Mouse (Mus musculus) heart, embryonic 11.5 days (tissue): ENCODE data around the gene Klhl3. TPM values are rescaled to one million over a fixed set of nuclear protein-coding genes. Genes with fewer than 3 reads are reported as not detected.

ENCODE experiments used
- ATAC-seq: fragments of 200-750 bp; cut with Nextera tagmentation; replicated peaks from 2 replicates; pipeline ENCODE4 v1.8.0; 2017; ENCODE audit warnings: moderate library complexity; ENCODE audit not compliant: insufficient number of reproducible peaks, low FRiP score, low TSS enrichment
- H3K27ac ChIP-seq: fragments of 300-500 bp; sonication (generic); 2 replicates; pipeline ENCODE4 v1.5.1; 2014; ENCODE audit warnings: mild to moderate bottlenecking, low read depth, low read length
- H3K27me3 ChIP-seq: fragments of 300-500 bp; sonication (generic); 2 replicates; pipeline ENCODE4 v1.6.1; 2014; ENCODE audit warnings: mild to moderate bottlenecking, low read length, mixed read lengths; ENCODE audit not compliant: control insufficient read depth, insufficient read depth
- H3K36me3 ChIP-seq: fragments of 300-500 bp; sonication (generic); 2 replicates; pipeline ENCODE4 v1.6.1; 2014; ENCODE audit warnings: mild to moderate bottlenecking, low read length, moderate library complexity, mixed read lengths; ENCODE audit not compliant: control insufficient read depth, insufficient read depth
- H3K4me1 ChIP-seq: fragments of 300-500 bp; sonication (generic); 2 replicates; pipeline ENCODE4 v1.6.1; 2014; ENCODE audit warnings: low read length; ENCODE audit not compliant: control insufficient read depth, insufficient read depth
- H3K4me2 ChIP-seq: fragments of 300-500 bp; sonication (generic); 2 replicates; pipeline ENCODE4 v1.6.1; 2014; ENCODE audit warnings: mild to moderate bottlenecking, moderate library complexity
- H3K4me3 ChIP-seq: fragments of 300-500 bp; sonication (generic); 2 replicates; pipeline ENCODE4 v1.5.1; 2014; ENCODE audit warnings: low read depth, low read length
- H3K9ac ChIP-seq: fragments of 300-500 bp; sonication (generic); 2 replicates; pipeline ENCODE4 v1.6.1; 2014; ENCODE audit warnings: mild to moderate bottlenecking, low read depth, low read length, moderate library complexity
- H3K9me3 ChIP-seq: fragments of 300-500 bp; sonication (generic); replicated peaks from 2 replicates; pipeline ENCODE4 v1.6.1; 2016; ENCODE audit warnings: low read length; ENCODE audit not compliant: control insufficient read depth
- WGBS: fragments of 180-500 bp; shearing (Covaris S2); extraction: QIAGEN DNeasy Blood & Tissue Kit; methylation state at CpG from one replicate; pipeline ENCODE4 v1.1.7; 2014; ENCODE audit not compliant: insufficient replicate concordance; 5-methylcytosine and 5-hydroxymethylcytosine counted together
- polyA plus RNA-seq: library from polyadenylated mRNA; unstranded; fragments of >200 nt; fragmentation: Nextera tagmentation; extraction: Ambion mirVana; gene quantifications from 2 replicates; pipeline ENCODE4 v1.2.1, GENCODE M21; 2014

The Klhl3 gene
- polyA plus RNA-seq, 1 experiment from 2014 or later, result 4.3 TPM

DNA sequence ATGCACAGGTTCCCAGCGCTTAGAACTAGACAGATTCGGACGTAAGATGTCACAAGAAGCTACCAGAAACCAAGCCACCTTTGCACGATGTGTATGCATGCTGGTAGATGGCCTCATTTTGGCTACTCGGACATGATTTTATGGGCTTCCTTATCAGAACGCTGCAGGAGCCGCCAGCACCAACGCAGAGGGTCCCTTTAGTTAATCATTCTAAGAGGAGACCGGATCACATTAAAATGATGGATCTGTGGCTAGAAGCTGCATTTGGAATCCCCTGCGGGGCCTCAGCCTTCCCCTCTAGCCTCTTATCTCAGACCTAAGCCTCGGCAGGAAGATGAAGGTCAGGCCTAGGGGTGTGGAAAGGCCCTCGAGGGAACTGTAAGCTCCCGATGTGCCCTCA lies 117.5 kb downstream of the Klhl3 start:
- 38% methylated on average over 13 of the region's 13 CpGs for WGBS
- H3K4me2 ChIP-seq, result peak overlapping the region; percentile 27
- no peak overlapping the region for H3K4me3 ChIP-seq
- H3K27me3 ChIP-seq, result no peaks in the 10 kb centered on the region
- no peaks in the 10 kb centered on the region for H3K9me3 ChIP-seq
- no peaks in the 10 kb centered on the region for H3K36me3 ChIP-seq
- H3K4me1 ChIP-seq, result peaks cover 26% of the 10 kb centered on the region
- H3K9ac ChIP-seq, result no peak overlapping the region
- 0 out of 2 replicates have a peak, but pooled peaks have one; percentile 22 for ATAC-seq
- no peak overlapping the region for H3K27ac ChIP-seq

GRCm38 (mm10) chr13:57984637-57985036 lies 128.8 kb downstream of the Klhl3 start:
- Histone ChIP-seq H3K27ac (no peak overlapping the region), H3K4me3 (no peak overlapping the region), H3K4me2 (no peak overlapping the region), H3K9ac (no peak overlapping the region), H3K36me3 (no peaks in the 10 kb centered on the region), H3K27me3 (no peaks in the 10 kb centered on the region), H3K4me1 (peaks cover 19% of the 10 kb centered on the region), H3K9me3 (no peaks in the 10 kb centered on the region)
- 68% methylated on average over 10 of the region's 10 CpGs for WGBS
- ATAC-seq, result no peak

DNA sequence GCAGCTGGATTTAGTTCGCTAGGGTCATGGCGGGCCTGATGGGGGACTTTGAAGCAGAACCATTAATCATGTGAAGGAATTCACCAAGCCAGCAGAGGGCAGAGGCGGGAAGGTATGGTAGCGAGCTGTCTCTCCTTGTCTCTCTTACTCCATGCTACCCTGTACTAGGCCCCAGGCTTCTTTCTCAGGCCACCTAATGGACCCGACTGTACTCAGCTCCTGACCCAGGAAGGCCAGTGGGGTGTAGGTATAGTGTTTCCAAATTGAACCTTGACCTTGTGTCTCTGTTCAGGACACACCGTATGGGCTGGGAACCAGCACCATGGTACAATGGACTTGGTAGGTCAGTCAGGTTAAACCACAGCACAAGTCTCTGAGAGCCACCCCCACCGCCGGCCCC lies 129.2 kb downstream of the Klhl3 start:
- no peaks in the 10 kb centered on the region for H3K9me3 ChIP-seq
- H3K4me2 ChIP-seq, result no peak overlapping the region
- H3K27me3 ChIP-seq, result no peaks in the 10 kb centered on the region
- 56% methylated on average over 8 of the region's 8 CpGs for WGBS
- no peak overlapping the region for H3K4me3 ChIP-seq
- peaks cover 19% of the 10 kb centered on the region for H3K4me1 ChIP-seq
- no peaks in the 10 kb centered on the region for H3K36me3 ChIP-seq
- no peak; the same call in 1 of the 2 replicates for ATAC-seq
- no peak overlapping the region for H3K27ac ChIP-seq
- no peak overlapping the region for H3K9ac ChIP-seq

- no peaks in the 10 kb centered on the region for H3K9me3 ChIP-seq
- 22% methylated on average over 12 of the region's 12 CpGs for whole genome bisulfite sequencing
- H3K4me1 ChIP-seq, result peaks cover 19% of the 10 kb centered on the region
- peak overlapping the region; percentile 2 for H3K4me2 ChIP-seq
- H3K27ac ChIP-seq, result no peak overlapping the region
- H3K9ac ChIP-seq, result no peak overlapping the region
- ATAC-seq, result peak; percentile 74
- no peaks in the 10 kb centered on the region for H3K36me3 ChIP-seq
- H3K4me3 ChIP-seq, result no peak overlapping the region
- no peaks in the 10 kb centered on the region for H3K27me3 ChIP-seq
Observed at GRCm38 (mm10) chr13:57983330-57983729, 130.1 kb downstream of the Klhl3 start.

DNA sequence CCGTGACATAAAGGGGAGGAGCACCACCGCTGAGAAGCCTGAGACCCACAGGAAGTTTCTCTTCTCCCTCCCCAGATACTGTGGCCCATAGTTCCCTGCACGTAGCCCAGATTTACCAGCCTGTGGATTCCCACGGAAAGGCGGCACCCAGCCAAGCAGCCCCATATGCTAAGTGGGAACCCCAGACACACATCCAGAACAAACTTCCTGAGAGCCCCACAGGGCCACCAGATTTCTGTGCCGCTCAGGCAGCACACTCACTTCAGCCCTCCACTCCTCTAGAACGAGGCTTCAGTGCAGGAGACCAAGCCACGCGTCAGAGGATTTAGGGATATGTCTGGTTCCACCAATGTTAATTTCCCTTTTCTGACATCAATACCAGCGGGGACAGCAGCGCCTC lies 130.5 kb downstream of the Klhl3 start:
- Histone ChIP-seq H3K9me3 (no peaks in the 10 kb centered on the region), H3K9ac (no peak overlapping the region), H3K4me1 (peaks cover 19% of the 10 kb centered on the region), H3K4me3 (no peak overlapping the region), H3K36me3 (no peaks in the 10 kb centered on the region), H3K27ac (no peak overlapping the region), H3K27me3 (no peaks in the 10 kb centered on the region), H3K4me2 (peak overlapping the region; percentile 2)
- ATAC-seq, result 0 out of 2 replicates have a peak, but pooled peaks have one; percentile 16
- 39% methylated on average over 11 of the region's 11 CpGs for WGBS

DNA sequence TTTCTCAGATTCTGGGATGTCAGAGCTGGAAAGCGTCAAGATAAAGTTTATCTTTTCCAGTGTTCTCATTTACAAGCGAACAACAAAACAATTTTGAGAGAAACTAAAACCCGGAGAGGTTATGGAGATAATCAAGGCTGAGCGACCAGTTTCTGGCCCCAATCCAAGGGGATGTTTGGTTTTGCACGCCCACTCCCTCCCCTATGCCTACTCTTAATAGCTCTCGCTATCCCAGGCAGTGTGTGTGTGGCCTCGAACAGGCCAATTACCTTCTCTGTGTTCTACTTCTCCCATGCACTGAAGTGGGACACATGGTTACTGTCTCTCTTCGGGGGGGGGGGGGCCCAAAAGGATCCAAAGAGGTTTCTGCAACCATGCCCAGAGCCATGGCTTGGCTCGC lies 132.7 kb downstream of the Klhl3 start:
- Histone ChIP-seq H3K4me2 (peak overlapping the region; percentile 14; the same call in 1 of the 2 replicates), H3K36me3 (no peaks in the 10 kb centered on the region), H3K9me3 (no peaks in the 10 kb centered on the region), H3K4me3 (no peak overlapping the region), H3K27me3 (no peaks in the 10 kb centered on the region), H3K9ac (no peak overlapping the region), H3K27ac (no peak overlapping the region), H3K4me1 (peaks cover 19% of the 10 kb centered on the region)
- WGBS, result 33% methylated on average over 9 of the region's 9 CpGs
- no peak for ATAC-seq

DNA sequence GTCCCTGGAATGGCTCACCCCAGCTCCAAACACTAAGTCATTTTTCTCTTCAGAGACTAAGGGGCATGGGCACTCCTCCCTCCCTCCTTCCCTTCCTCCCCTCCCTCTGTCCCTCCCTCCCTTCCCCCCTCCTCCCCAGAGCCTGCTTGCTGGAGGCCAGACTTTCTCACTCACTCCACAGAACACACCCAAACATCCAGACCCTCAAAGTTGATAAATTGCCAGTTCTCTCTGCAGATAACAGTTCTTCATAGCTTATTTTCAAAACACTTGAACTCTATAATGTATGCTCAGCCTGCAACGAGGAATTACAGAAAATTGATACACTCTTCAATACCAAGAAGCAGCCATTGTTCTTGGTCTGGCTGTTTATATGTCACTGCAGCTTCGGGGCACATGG lies 133.3 kb downstream of the Klhl3 start:
- 39% methylated on average over 2 of the region's 2 CpGs for WGBS

GRCm38 (mm10) chr13:57978931-57979330 lies 134.5 kb downstream of the Klhl3 start:
- WGBS, result 22% methylated on average over 9 of the region's 9 CpGs
- no peak overlapping the region for H3K4me3 ChIP-seq
- no peaks in the 10 kb centered on the region for H3K9me3 ChIP-seq
- no peak overlapping the region for H3K27ac ChIP-seq
- no peaks in the 10 kb centered on the region for H3K27me3 ChIP-seq
- H3K9ac ChIP-seq, result no peak overlapping the region
- peak overlapping the region; percentile 16; the same call in 1 of the 2 replicates for H3K4me2 ChIP-seq
- no peaks in the 10 kb centered on the region for H3K36me3 ChIP-seq
- peaks cover 15% of the 10 kb centered on the region for H3K4me1 ChIP-seq
- no peak for ATAC-seq

More for the DNA sequence above, 133.3 kb downstream of the Klhl3 start:
- Histone ChIP-seq H3K9ac (no peak overlapping the region), H3K4me1 (peaks cover 19% of the 10 kb centered on the region), H3K36me3 (no peaks in the 10 kb centered on the region), H3K4me3 (no peak overlapping the region), H3K9me3 (no peaks in the 10 kb centered on the region), H3K27me3 (no peaks in the 10 kb centered on the region), H3K4me2 (no peak overlapping the region), H3K27ac (no peak overlapping the region)
- ATAC-seq, result no peak

DNA sequence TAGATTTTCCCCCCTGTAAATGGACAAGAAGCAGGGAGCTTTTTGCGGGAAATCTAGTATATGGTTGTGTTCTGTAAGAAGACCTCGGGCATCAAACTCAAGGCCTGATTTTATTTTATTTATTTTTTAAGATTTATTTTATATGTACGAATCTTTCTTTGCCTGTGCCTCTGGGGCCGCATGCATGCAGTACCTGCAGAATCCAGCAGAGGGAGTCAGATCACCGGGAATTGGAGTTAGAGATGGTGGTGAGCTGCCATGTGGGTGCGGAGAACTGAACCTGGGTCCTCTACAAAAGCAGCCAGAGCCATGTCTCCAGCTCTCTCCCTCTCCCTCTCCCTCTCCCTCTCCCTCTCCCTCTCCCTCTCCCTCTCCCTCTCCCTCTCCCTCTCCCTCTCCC lies 135.7 kb downstream of the Klhl3 start:
- no peak for ATAC-seq
- peaks cover 11% of the 10 kb centered on the region for H3K4me1 ChIP-seq

More for the DNA sequence above, 135.7 kb downstream of the Klhl3 start:
- H3K4me3 ChIP-seq, result no peak overlapping the region
- H3K36me3 ChIP-seq, result no peaks in the 10 kb centered on the region
- H3K27me3 ChIP-seq, result no peaks in the 10 kb centered on the region
- no peak overlapping the region for H3K27ac ChIP-seq
- no peak overlapping the region for H3K9ac ChIP-seq
- no peak overlapping the region for H3K4me2 ChIP-seq
- H3K9me3 ChIP-seq, result no peaks in the 10 kb centered on the region
- WGBS, result 74% methylated on average over 6 of the region's 6 CpGs
